Comparison of ENCODE assay signal across 13 mouse cellular contexts in genomic region chr4:81351368-81351767, GRCm38 (mm10).
"Had no signal": no experiment of that assay in that cellular context is flagged by ENCODE, and none has a peak within 500 bp of the region (broad histone marks: within the 10 kb centered on the region; RNA-seq: fewer than 3 reads in every experiment).

No protein-coding gene starts in this region.

- ATAC-seq: lung, postnatal 0 days had no signal

- H3K27ac ChIP-seq: kidney, embryonic 15.5 days; limb, embryonic 13.5 days; liver, embryonic 14.5 days; stomach, embryonic 15.5 days had no signal

- H3K4me1 ChIP-seq: kidney, embryonic 15.5 days; limb, embryonic 13.5 days; stomach, embryonic 15.5 days had no signal

- H3K4me2 ChIP-seq: kidney, embryonic 15.5 days; limb, embryonic 13.5 days; stomach, embryonic 15.5 days had no signal

- DNase-seq: kidney, adult 2 months; kidney, postnatal 14 days; left cerebral cortex, postnatal 4 days; lung, adult 18-20 months; lung, postnatal 36 days; right cerebral cortex, postnatal 14 days; thymus, adult 2 months; thymus, postnatal 25 days had no signal

- H3K27me3 ChIP-seq: kidney, embryonic 15.5 days; limb, embryonic 13.5 days; stomach, embryonic 15.5 days had no signal

- H3K4me3 ChIP-seq: kidney, embryonic 15.5 days; limb, embryonic 13.5 days; stomach, embryonic 15.5 days had no signal

- H3K9ac ChIP-seq: kidney, embryonic 15.5 days; limb, embryonic 13.5 days; liver, embryonic 14.5 days; stomach, embryonic 15.5 days had no signal

- H3K9me3 ChIP-seq: kidney, embryonic 15.5 days; limb, embryonic 13.5 days; stomach, embryonic 15.5 days had no signal
